Mouse (Mus musculus): ENCODE measurements at regions not wholly inside any gene's neighbourhood (a gene's known extent, or its start where the extent isn't known, plus 50 kb on each side); places are given as distances from the start of the nearest gene placed in this dataset.

- DNase-seq (ENCODE audit: low spot score): no peak
Observed at GRCm38 (mm10) chr9:89858005-89858404, 51.7 kb upstream of the Rasgrf1 start.

GRCm38 (mm10) chr9:89850491-89851282 is 59.0 kb upstream of the Rasgrf1 start:
- DNase-seq (ENCODE audit: low spot score): no peak

GRCm38 (mm10) chr9:89849947-89850346 is 59.8 kb upstream of the Rasgrf1 start:
- no peak for DNase-seq (ENCODE audit: low spot score)

- DNase-seq (ENCODE audit: low spot score): no peak
Observed at GRCm38 (mm10) chr9:89848571-89848970, 61.1 kb upstream of the Rasgrf1 start.

- no peak for DNase-seq (ENCODE audit: low spot score)
Observed at GRCm38 (mm10) chr9:89846973-89847372, 62.7 kb upstream of the Rasgrf1 start.

GRCm38 (mm10) chr9:89842776-89843089 is 67.0 kb upstream of the Rasgrf1 start:
- DNase-seq (ENCODE audit: low spot score): no peak

GRCm38 (mm10) chr9:89841866-89842775 is 67.6 kb upstream of the Rasgrf1 start:
- DNase-seq (ENCODE audit: low spot score): no peak

- no peak for DNase-seq (ENCODE audit: low spot score)
Observed at GRCm38 (mm10) chr9:89841371-89841770, 68.3 kb upstream of the Rasgrf1 start.

GRCm38 (mm10) chr9:89836454-89837245 is 73.1 kb upstream of the Rasgrf1 start:
- no peak for DNase-seq (ENCODE audit: low spot score)

- DNase-seq (ENCODE audit: low spot score): no peak
Observed at GRCm38 (mm10) chr9:89833596-89833995, 76.1 kb upstream of the Rasgrf1 start.

- no peak for DNase-seq (ENCODE audit: low spot score)
Observed at GRCm38 (mm10) chr9:89831855-89832254, 77.9 kb upstream of the Rasgrf1 start.

- no peak for DNase-seq (ENCODE audit: low spot score)
Observed at GRCm38 (mm10) chr9:89828156-89828555, 81.6 kb upstream of the Rasgrf1 start.

- no peak for DNase-seq (ENCODE audit: low spot score)
Observed at GRCm38 (mm10) chr9:89827564-89827963, 82.1 kb upstream of the Rasgrf1 start.

- peak; percentile 81 for DNase-seq (ENCODE audit: low spot score)
Observed at GRCm38 (mm10) chr9:89826712-89827548, 82.8 kb upstream of the Rasgrf1 start.

GRCm38 (mm10) chr9:89821853-89822243 is 83.6 kb upstream of the Ankrd34c start:
- no peak for DNase-seq (ENCODE audit: low spot score)

GRCm38 (mm10) chr9:89821109-89821852 is 83.0 kb upstream of the Ankrd34c start:
- no peak for DNase-seq (ENCODE audit: low spot score)

GRCm38 (mm10) chr9:89813616-89814318 is 75.5 kb upstream of the Ankrd34c start:
- no peak for DNase-seq (ENCODE audit: low spot score)

- no peak for DNase-seq (ENCODE audit: low spot score)
Observed at GRCm38 (mm10) chr9:89807381-89807780, 69.1 kb upstream of the Ankrd34c start.

GRCm38 (mm10) chr9:89802658-89803057 is 64.4 kb upstream of the Ankrd34c start:
- no peak for DNase-seq (ENCODE audit: low spot score)

- DNase-seq (ENCODE audit: low spot score): peak; percentile 39
Observed at GRCm38 (mm10) chr9:89793018-89793417, 54.7 kb upstream of the Ankrd34c start.
